Mouse (Mus musculus) forebrain, postnatal 0 days (tissue): ENCODE measurements around the gene Rabl3. TPM values are rescaled to one million over a fixed set of nuclear protein-coding genes. Genes with fewer than 3 reads are reported as not detected.

Experiments
- ATAC-seq: fragments of 200-750 bp; cut with Nextera tagmentation; 2 replicates; pipeline ENCODE4 v1.8.0; 2017; ENCODE audit warnings: mild to moderate bottlenecking, moderate library complexity
- DNase-seq: peaks from one replicate; pipeline ENCODE4 v3.0.0-alpha.2; 2015
- H3K27ac ChIP-seq: fragments of 300-500 bp; sonication (generic); 2 replicates; pipeline ENCODE4 v1.5.1; 2014; ENCODE audit warnings: low read depth, mild to moderate bottlenecking, antibody characterized with exemption, low read length, moderate library complexity, mixed read lengths
- H3K27me3 ChIP-seq: fragments of 300-500 bp; sonication (generic); 2 replicates; pipeline ENCODE4 v1.6.1; 2014; ENCODE audit warnings: mild to moderate bottlenecking, low read length, mixed read lengths; ENCODE audit not compliant: insufficient read depth
- H3K36me3 ChIP-seq: fragments of 300-500 bp; sonication (generic); 2 replicates; pipeline ENCODE4 v1.6.1; 2014; ENCODE audit warnings: mild to moderate bottlenecking, moderate library complexity; ENCODE audit not compliant: insufficient read depth
- H3K4me1 ChIP-seq: fragments of 300-500 bp; sonication (generic); 2 replicates; pipeline ENCODE4 v1.6.1; 2014; ENCODE audit warnings: antibody characterized with exemption; ENCODE audit not compliant: insufficient read depth
- H3K4me2 ChIP-seq: fragments of 300-500 bp; sonication (generic); 2 replicates; pipeline ENCODE4 v1.6.1; 2014; ENCODE audit warnings: low read depth, mild to moderate bottlenecking, moderate library complexity
- H3K4me3 ChIP-seq: fragments of 300-500 bp; sonication (generic); 2 replicates; pipeline ENCODE4 v1.5.1; 2014; ENCODE audit warnings: low read depth, low read length, mixed read lengths
- H3K9ac ChIP-seq: fragments of 300-500 bp; sonication (generic); 2 replicates; pipeline ENCODE4 v1.6.1; 2014; ENCODE audit warnings: mild to moderate bottlenecking
- H3K9me3 ChIP-seq: fragments of 300-500 bp; sonication (generic); 2 replicates; pipeline ENCODE4 v1.6.1; 2016; ENCODE audit warnings: low read length
- CTCF ChIP-seq: sonication (generic); IDR thresholded peaks from 2 replicates; pipeline ENCODE4 v1.5.1; 2016; ENCODE audit warnings: antibody characterized with exemption, control low read depth, low read depth
- WGBS: fragments of 180-500 bp; shearing (Covaris S2); extraction: QIAGEN DNeasy Blood & Tissue Kit; methylation state at CpG from one replicate; pipeline ENCODE4 v1.1.7; 2014; 5-methylcytosine and 5-hydroxymethylcytosine counted together
- polyA plus RNA-seq: library from polyadenylated mRNA; unstranded; fragments of >200 nt; fragmentation: Nextera tagmentation; extraction: Ambion mirVana; gene quantifications from 2 replicates; pipeline ENCODE4 v1.2.1, GENCODE M21; 2015
- total RNA-seq: library from RNA; depleted of rRNA; stranded (reverse); fragments of >200 nt; gene quantifications from 2 replicates; pipeline ENCODE4 v1.2.3, GENCODE M21; 2014; rRNA removed

The Rabl3 gene
- total RNA-seq (4.7 and 8.2 TPM in 2 replicates), polyA plus RNA-seq (9.9 and 12.4 TPM in 2 replicates)

- peak within 1 kb of the TSS; percentile 65 for H3K4me3 ChIP-seq
- H3K4me2 ChIP-seq = peak within 1 kb of the TSS; percentile 67
- peak within 1 kb of the TSS; percentile 85 for H3K27ac ChIP-seq
- H3K36me3 ChIP-seq = no peaks in the 10 kb centered on the region; the same call in 1 of the 2 replicates
- peak; percentile 22; the same call in 1 of the 2 replicates for TF ChIP-seq CTCF
- ATAC-seq = peak; percentile 99
- H3K9ac ChIP-seq = peak within 1 kb of the TSS; percentile 87
- peak; percentile 99 for DNase-seq
- H3K27me3 ChIP-seq = no peaks in the 10 kb centered on the region
- peaks cover 3% of the 10 kb centered on the region; the same call in 1 of the 2 replicates for H3K4me1 ChIP-seq
- no peaks in the 10 kb centered on the region for H3K9me3 ChIP-seq
- 3% methylated on average over 41 of the region's 41 CpGs for WGBS
These were observed at the start of gene Rabl3, which contains the start of gene Gtf2e1 for GRCm38 (mm10) chr16:37539611-37540580. Rabl3 (plus strand) TSS chr16:37539885. Gtf2e1 (minus strand) TSS chr16:37539789.

DNA sequence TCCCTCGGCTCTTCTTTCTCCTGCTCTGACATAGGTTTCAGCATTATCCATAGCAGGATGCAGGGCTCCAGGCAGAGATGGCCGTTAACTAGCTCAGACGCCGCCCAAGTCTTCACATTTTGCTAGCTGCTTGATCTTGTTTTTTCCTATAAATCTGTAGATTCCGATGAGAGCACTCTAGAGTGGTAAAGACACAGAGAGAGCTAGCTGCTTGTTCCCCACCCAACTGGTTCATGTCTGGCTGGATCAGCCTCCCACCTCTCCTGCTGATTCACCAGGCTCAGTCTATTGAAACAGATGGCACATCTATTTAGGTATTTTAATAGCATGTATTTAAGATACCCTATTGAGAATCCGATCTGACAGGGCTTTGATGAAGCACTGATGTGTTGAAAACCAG lies 44.7 kb upstream of the Rabl3 start:
- no peak for TF ChIP-seq CTCF
- H3K9ac ChIP-seq = no peak overlapping the region
- DNase-seq = no peak

GRCm38 (mm10) chr16:37498581-37498980 lies 41.1 kb upstream of the Rabl3 start:
- DNase-seq = no peak

More for the DNA sequence above, 44.7 kb upstream of the Rabl3 start:
- Histone ChIP-seq H3K27ac (no peak overlapping the region), H3K4me1 (no peaks in the 10 kb centered on the region), H3K27me3 (no peaks in the 10 kb centered on the region), H3K9me3 (no peaks in the 10 kb centered on the region), H3K36me3 (no peaks in the 10 kb centered on the region), H3K4me2 (no peak overlapping the region), H3K4me3 (no peak overlapping the region)
- WGBS = 77% methylated on average over 6 of the region's 6 CpGs
- no peak for ATAC-seq

DNA sequence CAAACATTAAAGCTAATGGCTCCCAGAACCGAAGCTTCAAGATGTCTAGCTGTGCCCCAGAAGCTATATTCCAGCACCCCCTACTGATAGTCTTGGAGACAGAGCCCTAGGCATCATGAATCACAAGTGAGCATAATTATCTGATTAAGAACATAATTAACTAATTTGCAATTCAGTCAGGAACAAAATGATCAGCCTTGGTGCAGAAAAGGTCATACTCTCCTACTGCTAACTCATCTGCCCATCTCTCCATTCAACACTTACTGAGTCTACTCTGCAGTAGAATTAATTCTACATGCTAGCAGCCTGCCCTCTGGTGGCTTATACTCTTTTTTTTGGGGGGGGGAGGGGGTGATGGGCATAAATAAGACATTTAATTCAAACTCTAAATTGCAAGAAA lies 35.2 kb upstream of the Rabl3 start:
- no peak overlapping the region for H3K4me2 ChIP-seq
- H3K4me3 ChIP-seq = no peak overlapping the region
- ATAC-seq (no peak; the same call in 1 of the 2 replicates), DNase-seq (no peak)
- H3K4me1 ChIP-seq = no peaks in the 10 kb centered on the region
- H3K9me3 ChIP-seq = no peaks in the 10 kb centered on the region
- no peaks in the 10 kb centered on the region for H3K36me3 ChIP-seq
- H3K27me3 ChIP-seq = no peaks in the 10 kb centered on the region
- 29% methylated on average over 1 of the region's 1 CpGs for WGBS
- H3K9ac ChIP-seq = no peak overlapping the region
- TF ChIP-seq CTCF = no peak
- H3K27ac ChIP-seq = no peak overlapping the region

More at GRCm38 (mm10) chr16:37498581-37498980, 41.1 kb upstream of the Rabl3 start:
- Histone ChIP-seq H3K27ac (no peak overlapping the region), H3K9ac (no peak overlapping the region), H3K27me3 (no peaks in the 10 kb centered on the region), H3K36me3 (no peaks in the 10 kb centered on the region), H3K4me2 (no peak overlapping the region), H3K9me3 (no peaks in the 10 kb centered on the region), H3K4me3 (no peak overlapping the region), H3K4me1 (no peaks in the 10 kb centered on the region)
- no peak for ATAC-seq
- 80% methylated on average over 9 of the region's 9 CpGs for WGBS
- TF ChIP-seq CTCF = no peak

DNA sequence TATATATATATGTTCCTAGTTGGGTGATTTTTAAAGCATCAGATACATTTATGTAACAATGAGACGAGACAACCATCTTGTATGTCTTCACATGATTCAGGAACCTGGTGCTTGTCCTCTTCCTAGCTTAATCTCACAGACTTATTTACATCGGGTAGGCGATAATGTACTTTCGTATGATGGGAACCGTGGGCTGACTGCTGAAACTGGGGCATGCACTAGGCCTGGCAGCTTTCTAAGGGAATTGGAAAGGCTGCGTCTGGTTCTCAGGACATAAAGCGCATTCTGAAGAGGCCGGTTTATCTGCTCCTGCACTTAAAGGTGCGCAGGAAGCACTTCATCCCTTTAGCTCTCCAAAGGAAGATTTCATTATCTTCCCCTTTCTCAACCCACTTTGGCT lies 32.9 kb upstream of the Rabl3 start:
- Histone ChIP-seq H3K36me3 (peaks cover 12% of the 10 kb centered on the region), H3K9ac (no peak overlapping the region), H3K27me3 (no peaks in the 10 kb centered on the region), H3K27ac (no peak overlapping the region), H3K4me3 (no peak overlapping the region), H3K4me2 (no peak overlapping the region), H3K9me3 (no peaks in the 10 kb centered on the region), H3K4me1 (no peaks in the 10 kb centered on the region)
- WGBS = 71% methylated on average over 9 of the region's 9 CpGs
- TF ChIP-seq CTCF = no peak
- DNase-seq (no peak), ATAC-seq (no peak)

GRCm38 (mm10) chr16:37511489-37511888 lies 28.2 kb upstream of the Rabl3 start:
- Histone ChIP-seq H3K27me3 (no peaks in the 10 kb centered on the region), H3K27ac (no peak overlapping the region), H3K9me3 (no peaks in the 10 kb centered on the region), H3K4me2 (no peak overlapping the region), H3K4me3 (no peak overlapping the region), H3K36me3 (peaks cover 20% of the 10 kb centered on the region), H3K4me1 (no peaks in the 10 kb centered on the region), H3K9ac (no peak overlapping the region)
- DNase-seq (no peak), ATAC-seq (no peak)
- 95% methylated on average over 15 of the region's 15 CpGs for WGBS
- no peak for TF ChIP-seq CTCF

DNA sequence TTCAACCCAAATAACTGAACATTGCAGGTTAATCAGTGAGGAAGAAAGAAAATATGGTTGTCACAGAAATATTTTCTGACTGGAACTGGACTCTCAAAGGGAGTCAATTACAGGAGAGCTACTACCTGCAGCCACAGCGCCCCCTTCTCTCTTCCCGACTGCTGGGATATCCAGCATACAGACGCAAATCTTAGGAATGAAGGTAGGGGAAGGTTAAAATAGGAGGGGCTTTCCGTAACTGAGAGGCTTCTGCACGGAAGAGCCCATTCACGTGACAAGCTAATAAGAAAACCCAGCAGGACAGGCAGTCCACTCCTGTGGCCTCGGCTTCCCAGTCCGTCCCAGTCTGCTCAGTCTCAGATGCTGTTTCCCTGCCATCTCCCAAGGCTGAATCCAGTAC lies 25.0 kb upstream of the Rabl3 start:
- WGBS = 76% methylated on average over 8 of the region's 8 CpGs
- no peak overlapping the region for H3K4me3 ChIP-seq
- TF ChIP-seq CTCF = no peak

More for the DNA sequence above, 25.0 kb upstream of the Rabl3 start:
- Histone ChIP-seq H3K4me1 (no peaks in the 10 kb centered on the region), H3K27ac (no peak overlapping the region), H3K27me3 (no peaks in the 10 kb centered on the region), H3K4me2 (no peak overlapping the region), H3K9ac (no peak overlapping the region), H3K36me3 (peaks cover 21% of the 10 kb centered on the region), H3K9me3 (no peaks in the 10 kb centered on the region)
- no peak for ATAC-seq
- DNase-seq = no peak
